Mouse (Mus musculus) cerebellum, postnatal 4 days (tissue): ENCODE data around the gene Osbpl6.

Experiments used
- DNase-seq, 2 experiments: peaks; one replicate each; pipeline ENCODE4 v3.0.0; 2022; ENCODE audit warnings: low spot score in 2 of 2, mixed read lengths in 1 of 2

Gene Osbpl6

DNA sequence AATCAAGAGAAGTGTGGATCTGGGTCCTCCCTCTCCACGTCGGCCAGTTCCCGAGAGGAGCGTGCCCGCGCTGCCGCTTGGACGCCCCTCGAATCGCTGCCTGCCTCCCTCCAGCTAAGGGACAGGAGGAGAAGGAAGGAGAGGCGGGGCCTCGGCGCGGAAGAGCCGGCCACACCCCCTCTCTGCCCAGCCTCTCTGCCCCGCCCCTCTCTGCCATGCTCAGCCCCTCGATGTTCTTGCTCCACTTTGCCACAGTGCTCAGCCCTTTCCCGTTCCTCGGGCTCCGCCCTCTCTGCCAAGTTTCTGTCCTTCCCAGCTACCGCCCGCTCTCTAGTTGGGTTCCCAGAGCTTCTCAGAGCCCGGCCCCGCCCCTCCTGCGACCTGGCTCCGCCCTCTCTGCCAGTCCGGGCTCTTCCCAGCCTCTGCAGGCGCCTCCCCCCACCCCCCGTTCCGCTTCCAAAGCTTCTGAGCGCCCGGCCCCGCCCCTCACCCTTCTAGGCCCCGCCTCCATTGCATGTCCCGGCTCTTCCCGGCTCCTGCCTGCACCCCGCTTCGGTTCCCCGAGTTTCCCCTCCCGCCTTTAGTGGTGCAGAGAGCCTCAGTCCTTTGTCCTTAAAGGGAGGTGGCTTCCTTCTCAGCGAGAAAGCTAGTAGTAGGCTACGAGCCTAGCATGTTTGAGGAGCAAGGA lies 241.7 kb downstream of the Osbpl6 start, which contains the start of the genes Prkra and Pjvk:
Gene Prkra (minus strand): TSS at position 133 of the 688 bp plus-strand sequence.
Gene Pjvk (plus strand): TSS at position 594 of the 688 bp plus-strand sequence.
- DNase-seq: peak; percentile 99

DNA sequence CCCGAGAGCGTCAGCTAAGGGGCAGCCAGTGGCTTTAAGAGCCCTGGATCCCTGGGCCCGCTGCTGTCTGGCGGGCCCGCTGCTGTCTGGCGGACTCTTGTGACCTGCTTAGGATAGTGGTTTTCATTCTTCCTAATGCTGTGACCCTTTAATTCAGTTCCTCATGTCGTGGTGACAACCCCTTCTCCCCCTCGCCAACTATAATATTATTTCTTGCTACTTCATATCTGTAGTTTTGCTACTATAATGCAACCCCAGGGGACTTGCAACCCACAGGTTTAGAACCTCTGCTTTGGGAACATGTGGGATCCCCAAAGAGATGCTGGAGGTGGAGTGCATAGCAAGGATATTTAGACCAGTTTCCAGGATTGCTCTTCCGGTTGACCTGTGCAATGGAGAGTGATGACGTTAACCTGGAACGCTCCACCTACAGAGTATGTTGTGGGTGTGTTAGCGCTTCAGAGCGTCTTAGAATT lies 242.4 kb downstream of the Osbpl6 start:
- DNase-seq: no peak
